Mouse (Mus musculus): ENCODE data around the gene Uckl1. TPM values are rescaled to one million over a fixed set of nuclear protein-coding genes. Genes with fewer than 3 reads are reported as not detected.

Uckl1 gene
- polyA plus RNA-seq, 1 experiment from 2014 or later: 76.0 TPM

DNA sequence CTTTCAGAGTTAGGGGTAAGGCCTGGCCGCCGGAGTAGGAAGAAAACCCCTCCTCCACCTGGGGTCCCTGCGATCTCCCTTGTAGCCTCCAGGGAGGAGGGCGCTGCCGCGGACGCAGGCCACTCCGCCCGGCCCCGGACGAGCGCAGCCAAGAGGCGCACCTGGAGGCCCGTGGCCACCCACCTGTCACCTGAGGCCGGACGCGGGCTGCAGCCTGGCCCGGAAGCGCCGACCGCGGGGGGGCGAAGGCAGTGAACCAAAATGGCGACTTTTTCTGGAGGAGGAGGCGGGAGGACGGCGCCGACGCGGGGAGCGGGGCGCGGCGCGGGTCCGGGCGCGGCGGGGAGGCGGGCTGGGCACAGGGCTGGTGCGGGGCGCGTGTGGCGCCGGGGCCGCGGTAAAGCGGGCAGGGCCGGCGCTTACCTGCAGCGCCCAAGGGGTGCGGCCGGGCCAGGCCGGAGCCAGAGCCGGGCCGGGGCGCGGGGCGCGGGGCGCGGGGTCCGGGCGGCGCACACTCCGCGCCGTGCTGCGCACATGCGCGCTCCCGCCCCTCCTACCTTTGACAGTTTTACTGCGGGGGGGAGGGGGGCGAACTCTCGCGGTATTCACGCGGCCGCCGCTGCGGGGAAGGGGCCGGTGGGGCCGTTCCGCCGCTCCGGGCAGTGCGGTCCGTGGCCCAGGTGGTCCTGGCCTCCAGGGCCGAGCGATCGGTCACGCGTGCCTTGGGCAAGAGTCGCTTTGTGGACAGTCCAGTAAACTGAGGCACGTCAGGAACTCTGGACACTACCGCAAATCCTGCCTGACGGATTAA is 7.7 kb upstream of the Uckl1 start, which contains the start of gene Zfp512b:
Gene Zfp512b (minus strand): TSS at position 573 of the 811 bp plus-strand sequence.
- ATAC-seq: peak; percentile 84
- peak within 1 kb of the TSS; percentile 98 for H3K9ac ChIP-seq (ENCODE audit: low read depth, low read length)
- peaks cover 25% of the 10 kb centered on the region for H3K36me3 ChIP-seq (ENCODE audit: control insufficient read depth, insufficient read depth, low read length)
- peak within 1 kb of the TSS; percentile 97 for H3K4me3 ChIP-seq (ENCODE audit: low read depth, low read length)
- WGBS: under 1% methylated on average over 54 of the region's 97 CpGs
- no peaks in the 10 kb centered on the region for H3K27me3 ChIP-seq (ENCODE audit: control insufficient read depth, insufficient read depth, low read depth, low read length)
- peaks cover 25% of the 10 kb centered on the region for H3K4me1 ChIP-seq (ENCODE audit: control insufficient read depth, insufficient read depth, low read length)
- peak within 1 kb of the TSS; percentile 95 for H3K27ac ChIP-seq (ENCODE audit: low read length)
- peak within 1 kb of the TSS; percentile 81 for H3K4me2 ChIP-seq (ENCODE audit: low read length)
- H3K9me3 ChIP-seq (replicated peaks; ENCODE audit: control insufficient read depth, low read length, poor library complexity, severe bottlenecking): no peaks in the 10 kb centered on the region

DNA sequence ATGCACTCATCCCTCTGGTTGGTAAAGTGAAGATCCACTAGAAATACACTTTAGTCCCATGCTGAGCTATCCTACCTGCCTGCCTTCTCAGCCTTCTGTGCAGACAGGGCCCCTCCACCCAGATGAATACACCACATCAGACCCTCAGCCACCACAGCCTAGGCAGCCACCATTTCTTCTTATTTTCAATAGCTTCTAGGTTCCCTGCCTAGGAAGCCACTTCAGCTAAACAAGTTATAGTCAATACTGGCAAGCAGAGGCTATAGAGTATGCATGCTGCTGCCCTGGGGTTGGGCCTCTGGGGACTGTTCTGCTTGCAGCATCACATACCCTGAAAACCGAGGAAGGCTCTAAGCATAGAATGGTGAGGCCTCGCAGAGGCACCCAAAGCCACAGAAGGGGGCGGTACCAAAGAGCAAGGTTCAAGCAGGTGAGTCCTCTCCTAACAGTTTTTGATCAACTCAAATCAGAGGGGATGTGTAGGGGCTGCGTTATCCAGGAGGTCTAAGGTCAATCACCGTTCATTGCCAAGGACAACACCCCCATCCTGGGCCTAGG is 6.9 kb upstream of the Uckl1 start, which contains the start of gene Prpf6:
Gene Prpf6 (plus strand): TSS at position 341 of the 558 bp plus-strand sequence.
- ATAC-seq: 0 out of 2 replicates have a peak, but pooled peaks have one; percentile 17
- peak within 1 kb of the TSS; percentile 95 for H3K27ac ChIP-seq (ENCODE audit: low read length)
- H3K9ac ChIP-seq (ENCODE audit: low read depth, low read length): peak within 1 kb of the TSS; percentile 98
- H3K4me3 ChIP-seq (ENCODE audit: low read depth, low read length): peak within 1 kb of the TSS; percentile 97
- peak within 1 kb of the TSS; percentile 81 for H3K4me2 ChIP-seq (ENCODE audit: low read length)
- WGBS: 11% methylated on average over 5 of the region's 5 CpGs
- H3K27me3 ChIP-seq (ENCODE audit: control insufficient read depth, insufficient read depth, low read depth, low read length): no peaks in the 10 kb centered on the region
- H3K36me3 ChIP-seq (ENCODE audit: control insufficient read depth, insufficient read depth, low read length): peaks cover 28% of the 10 kb centered on the region
- H3K4me1 ChIP-seq (ENCODE audit: control insufficient read depth, insufficient read depth, low read length): peaks cover 19% of the 10 kb centered on the region
- H3K9me3 ChIP-seq (replicated peaks; ENCODE audit: control insufficient read depth, low read length, poor library complexity, severe bottlenecking): no peaks in the 10 kb centered on the region

DNA sequence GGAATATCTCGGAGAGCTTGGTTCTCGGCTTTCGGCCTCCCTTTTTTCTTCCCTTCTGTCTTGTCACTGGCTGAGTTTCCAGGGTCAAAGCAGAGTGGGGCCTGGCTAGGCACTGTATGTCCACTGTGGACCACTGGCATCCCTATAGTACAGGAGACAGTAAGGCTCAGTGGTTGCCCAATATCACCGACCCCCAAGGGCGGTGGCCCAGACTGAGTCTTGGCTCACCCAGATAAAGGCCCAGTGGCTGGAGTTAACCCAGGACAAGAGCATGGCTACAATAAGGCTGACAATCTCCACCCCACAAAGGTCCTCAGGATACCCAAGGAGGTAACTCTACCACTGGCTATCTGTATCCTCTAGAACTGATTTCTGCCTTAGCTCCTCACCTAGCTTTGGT is 5.8 kb upstream of the Uckl1 start:
- H3K4me1 ChIP-seq (ENCODE audit: control insufficient read depth, insufficient read depth, low read length): peaks cover 19% of the 10 kb centered on the region
- no peaks in the 10 kb centered on the region for H3K9me3 ChIP-seq (replicated peaks; ENCODE audit: control insufficient read depth, low read length, poor library complexity, severe bottlenecking)
- WGBS: 98% methylated on average over 5 of the region's 5 CpGs
- H3K36me3 ChIP-seq (ENCODE audit: control insufficient read depth, insufficient read depth, low read length): peaks cover 37% of the 10 kb centered on the region
- no peaks in the 10 kb centered on the region for H3K27me3 ChIP-seq (ENCODE audit: control insufficient read depth, insufficient read depth, low read depth, low read length)
- no peak overlapping the region for H3K4me2 ChIP-seq (ENCODE audit: low read length)
- no peak overlapping the region for H3K9ac ChIP-seq (ENCODE audit: low read depth, low read length)
- no peak for ATAC-seq
- no peak overlapping the region for H3K4me3 ChIP-seq (ENCODE audit: low read depth, low read length)
- no peak overlapping the region for H3K27ac ChIP-seq (ENCODE audit: low read length)

DNA sequence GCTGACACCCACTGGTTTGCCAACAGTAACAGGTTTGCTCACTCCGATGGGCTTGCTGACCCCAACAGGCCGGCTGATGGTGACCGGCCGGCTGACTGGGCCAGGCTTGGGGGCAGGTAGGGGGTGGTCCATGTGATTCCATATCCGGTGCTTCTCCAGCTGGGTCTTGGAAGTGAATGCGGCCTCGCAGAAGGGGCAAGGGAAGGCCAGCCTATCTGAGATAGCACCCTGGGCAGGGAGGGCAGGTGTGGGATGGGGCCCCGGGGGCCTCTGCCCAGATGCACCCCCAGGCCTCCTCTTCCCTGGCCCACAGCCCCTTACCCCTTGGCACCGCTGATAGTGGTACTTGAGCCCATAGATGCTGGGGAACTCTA is 5.0 kb upstream of the Uckl1 start:
- no peak for ATAC-seq
- Histone ChIP-seq H3K4me2 (ENCODE audit: low read length) (no peak overlapping the region), H3K36me3 (ENCODE audit: control insufficient read depth, insufficient read depth, low read length) (peaks cover 39% of the 10 kb centered on the region)

DNA sequence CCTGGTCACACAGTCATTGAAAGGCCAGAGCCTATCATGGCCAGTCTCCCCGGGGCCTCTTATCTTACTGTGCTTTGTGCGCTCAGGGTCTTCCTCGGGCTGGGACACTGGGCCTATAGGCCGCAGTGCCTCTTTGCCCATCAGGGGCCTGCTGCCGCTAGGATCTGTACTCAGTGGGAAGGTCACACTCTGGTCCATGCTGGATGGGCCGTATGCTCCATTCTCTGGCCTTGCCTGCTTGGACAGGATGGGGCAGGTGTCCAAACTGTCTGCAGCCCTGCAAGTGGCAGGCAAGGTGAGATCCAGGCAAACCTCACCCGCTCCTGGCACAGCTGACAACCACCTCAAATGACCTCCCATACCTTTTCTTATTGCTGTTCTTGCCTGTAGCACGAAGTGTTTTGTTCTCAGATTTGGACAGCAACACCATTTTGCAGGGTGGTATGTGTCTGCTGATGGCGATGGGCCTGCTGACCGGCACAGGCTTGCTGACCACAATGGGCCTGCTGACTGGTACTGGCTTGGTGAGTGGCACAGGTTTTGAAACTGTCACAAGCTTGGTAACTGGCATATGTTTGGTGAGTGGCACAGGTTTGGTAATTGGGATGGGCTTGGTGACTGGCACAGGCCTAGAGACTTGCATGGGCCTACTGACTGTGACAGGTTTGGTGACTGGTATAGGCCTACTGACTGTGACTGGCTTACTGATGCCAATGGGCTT is 4.5 kb upstream of the Uckl1 start:
- H3K9ac ChIP-seq (ENCODE audit: low read depth, low read length): no peak overlapping the region
- H3K4me2 ChIP-seq (ENCODE audit: low read length): no peak overlapping the region
- H3K27me3 ChIP-seq (ENCODE audit: control insufficient read depth, insufficient read depth, low read depth, low read length): no peaks in the 10 kb centered on the region
- peaks cover 19% of the 10 kb centered on the region for H3K4me1 ChIP-seq (ENCODE audit: control insufficient read depth, insufficient read depth, low read length)
- WGBS: 91% methylated on average over 10 of the region's 10 CpGs
- ATAC-seq: no peak
- H3K36me3 ChIP-seq (ENCODE audit: control insufficient read depth, insufficient read depth, low read length): peaks cover 44% of the 10 kb centered on the region
- H3K9me3 ChIP-seq (replicated peaks; ENCODE audit: control insufficient read depth, low read length, poor library complexity, severe bottlenecking): no peaks in the 10 kb centered on the region
- H3K4me3 ChIP-seq (ENCODE audit: low read depth, low read length): no peak overlapping the region
- no peak overlapping the region for H3K27ac ChIP-seq (ENCODE audit: low read length)

More for the DNA sequence above, 5.0 kb upstream of the Uckl1 start:
- WGBS: 95% methylated on average over 9 of the region's 9 CpGs
- Histone ChIP-seq H3K27me3 (ENCODE audit: control insufficient read depth, insufficient read depth, low read depth, low read length) (no peaks in the 10 kb centered on the region), H3K9ac (ENCODE audit: low read depth, low read length) (no peak overlapping the region), H3K4me1 (ENCODE audit: control insufficient read depth, insufficient read depth, low read length) (peaks cover 19% of the 10 kb centered on the region), H3K9me3 (replicated peaks; ENCODE audit: control insufficient read depth, low read length, poor library complexity, severe bottlenecking) (no peaks in the 10 kb centered on the region), H3K4me3 (ENCODE audit: low read depth, low read length) (no peak overlapping the region), H3K27ac (ENCODE audit: low read length) (no peak overlapping the region)

DNA sequence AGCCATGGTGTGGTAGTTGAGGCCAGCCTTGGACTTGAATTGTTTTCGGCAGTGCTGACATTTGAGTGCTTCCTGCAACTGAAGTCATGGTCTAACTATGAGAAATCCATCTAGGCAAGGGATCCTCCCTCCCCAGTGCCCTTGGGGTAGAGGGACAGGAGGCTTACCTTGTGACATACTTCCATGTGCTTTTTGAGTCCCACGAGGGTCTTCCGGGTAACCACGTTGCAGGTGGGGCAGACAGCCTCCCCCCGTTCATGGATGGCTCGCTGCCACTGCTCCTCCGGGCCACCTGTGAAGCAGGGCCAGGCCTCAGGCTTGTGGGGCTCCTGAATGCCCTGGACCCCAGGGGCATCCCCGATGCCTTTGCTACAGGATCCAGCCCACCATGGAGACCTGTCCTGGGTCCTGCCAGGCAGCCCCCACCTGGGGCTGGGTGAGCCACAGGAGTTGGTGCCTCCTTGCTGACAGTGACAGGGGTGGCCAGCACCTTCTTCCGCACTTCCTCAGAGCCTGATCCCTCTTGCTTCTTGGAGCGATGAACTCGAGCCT is 3.6 kb upstream of the Uckl1 start:
- H3K36me3 ChIP-seq (ENCODE audit: control insufficient read depth, insufficient read depth, low read length): peaks cover 50% of the 10 kb centered on the region
- H3K27ac ChIP-seq (ENCODE audit: low read length): no peak overlapping the region
- ATAC-seq: no peak
- H3K4me1 ChIP-seq (ENCODE audit: control insufficient read depth, insufficient read depth, low read length): peaks cover 18% of the 10 kb centered on the region
- no peaks in the 10 kb centered on the region for H3K27me3 ChIP-seq (ENCODE audit: control insufficient read depth, insufficient read depth, low read depth, low read length)
- no peak overlapping the region for H3K4me3 ChIP-seq (ENCODE audit: low read depth, low read length)
- WGBS: 93% methylated on average over 11 of the region's 11 CpGs
- H3K9ac ChIP-seq (ENCODE audit: low read depth, low read length): no peak overlapping the region
- H3K4me2 ChIP-seq (ENCODE audit: low read length): no peak overlapping the region
- no peaks in the 10 kb centered on the region for H3K9me3 ChIP-seq (replicated peaks; ENCODE audit: control insufficient read depth, low read length, poor library complexity, severe bottlenecking)

DNA sequence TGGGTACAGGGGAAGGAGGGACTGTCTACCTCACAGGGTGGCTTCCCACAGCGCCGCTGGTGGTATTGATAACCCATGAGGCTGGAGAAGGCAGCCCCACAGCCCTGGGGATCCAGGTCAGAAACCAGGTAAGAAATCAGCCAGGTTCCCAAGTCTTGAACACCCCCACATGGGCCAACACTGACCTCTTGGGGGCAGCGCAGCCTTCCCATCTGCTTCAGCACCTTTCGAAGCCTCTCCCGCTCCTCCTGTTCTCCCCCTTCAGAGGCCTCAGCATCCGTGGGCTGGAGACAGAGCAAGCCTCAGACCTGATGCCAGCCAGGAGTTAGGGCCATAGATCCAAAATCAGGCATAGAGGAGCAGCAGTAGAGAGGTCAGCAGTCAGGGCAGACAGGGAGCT is 3.1 kb upstream of the Uckl1 start:
- ATAC-seq: no peak
- no peak overlapping the region for H3K4me2 ChIP-seq (ENCODE audit: low read length)
- no peak overlapping the region for H3K9ac ChIP-seq (ENCODE audit: low read depth, low read length)
- H3K9me3 ChIP-seq (replicated peaks; ENCODE audit: control insufficient read depth, low read length, poor library complexity, severe bottlenecking): no peaks in the 10 kb centered on the region
- H3K4me1 ChIP-seq (ENCODE audit: control insufficient read depth, insufficient read depth, low read length): peaks cover 14% of the 10 kb centered on the region
- no peaks in the 10 kb centered on the region for H3K27me3 ChIP-seq (ENCODE audit: control insufficient read depth, insufficient read depth, low read depth, low read length)
- 77% methylated on average over 6 of the region's 6 CpGs for WGBS
- peaks cover 50% of the 10 kb centered on the region for H3K36me3 ChIP-seq (ENCODE audit: control insufficient read depth, insufficient read depth, low read length)
- H3K4me3 ChIP-seq (ENCODE audit: low read depth, low read length): no peak overlapping the region
- no peak overlapping the region for H3K27ac ChIP-seq (ENCODE audit: low read length)

DNA sequence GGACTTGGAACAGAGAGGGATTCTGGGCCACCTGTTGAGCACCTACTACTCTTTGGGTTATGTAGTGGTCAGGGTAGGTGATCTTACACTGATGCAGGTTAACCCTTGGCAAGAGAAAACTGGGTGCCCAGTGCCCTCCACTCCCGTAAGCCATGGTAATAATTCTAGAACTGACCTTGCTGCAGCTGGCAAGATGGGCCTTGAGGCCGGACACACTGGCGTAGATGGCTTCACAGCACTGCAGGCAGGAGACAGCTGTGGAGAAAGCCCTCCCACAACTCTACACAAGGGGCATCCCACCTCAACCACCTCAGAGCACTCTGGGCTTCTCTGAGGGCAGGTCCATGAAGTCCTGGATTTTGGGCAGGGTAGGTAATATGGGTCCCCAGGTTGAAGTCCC is 1.4 kb upstream of the Uckl1 start:
- H3K4me3 ChIP-seq (ENCODE audit: low read depth, low read length): no peak overlapping the region
- no peak for ATAC-seq
- no peak overlapping the region for H3K27ac ChIP-seq (ENCODE audit: low read length)
- H3K27me3 ChIP-seq (ENCODE audit: control insufficient read depth, insufficient read depth, low read depth, low read length): no peaks in the 10 kb centered on the region
- no peaks in the 10 kb centered on the region for H3K9me3 ChIP-seq (replicated peaks; ENCODE audit: control insufficient read depth, low read length, poor library complexity, severe bottlenecking)
- no peak overlapping the region for H3K4me2 ChIP-seq (ENCODE audit: low read length)
- no peak overlapping the region for H3K9ac ChIP-seq (ENCODE audit: low read depth, low read length)
- H3K36me3 ChIP-seq (ENCODE audit: control insufficient read depth, insufficient read depth, low read length): peaks cover 50% of the 10 kb centered on the region
- WGBS: 96% methylated on average over 3 of the region's 3 CpGs
- peaks cover 12% of the 10 kb centered on the region for H3K4me1 ChIP-seq (ENCODE audit: control insufficient read depth, insufficient read depth, low read length)

Data from midbrain, embryonic 16.5 days (tissue).